Mouse (Mus musculus) G1E (cell line): Measurements from ENCODE around the gene Erc2.

Source experiments
- CTCF ChIP-seq: IDR thresholded peaks from 2 replicates; pipeline ENCODE4 v1.5.1; 2012; ENCODE audit warnings: low read depth, low read length, inconsistent platforms, mixed read lengths
- GATA1 ChIP-seq: IDR thresholded peaks from 2 replicates; pipeline ENCODE4 v1.6.1; 2012; ENCODE audit warnings: borderline replicate concordance, low read length, inconsistent platforms, mixed read lengths
- GATA2 ChIP-seq: IDR thresholded peaks from 2 replicates; pipeline ENCODE4 v1.6.1; 2012; ENCODE audit warnings: low read depth, low read length, inconsistent platforms, borderline replicate concordance
- POLR2AphosphoS5 ChIP-seq: IDR thresholded peaks from 2 replicates; pipeline ENCODE4 v1.6.1; 2012; ENCODE audit warnings: low read depth, low read length, inconsistent platforms; ENCODE audit not compliant: insufficient replicate concordance
- TAL1 ChIP-seq: conservative IDR thresholded peaks from 2 replicates; pipeline ENCODE4 v1.6.1; 2012; ENCODE audit warnings: low read depth, low read length, inconsistent platforms, mixed read lengths

GRCm38 (mm10) chr14:27613766-27614165 lies 8.5 kb upstream of the Erc2 start:
- TF ChIP-seq CTCF (no peak), GATA1 (no peak), GATA2 (no peak), POLR2AphosphoS5 (no peak), TAL1 (no peak)
